Mouse (Mus musculus) v-Abl transformed pro-B cells (cell line): ENCODE data around the gene Zfp654.
"Not testable (repeated sequence)": the region's sequence is repeated elsewhere in the genome, so short reads cannot be mapped to it uniquely, and the experiment has no call there.

ENCODE experiments used
- in situ Hi-C, 2 experiments: fragments of 400-800 bp; cut with MboI; formaldehyde crosslinking; loops; one replicate each; pipeline ENCODE4 v1.15.1; 2025; ENCODE audit not compliant: unreplicated experiment in 2 of 2

Gene Zfp654

DNA sequence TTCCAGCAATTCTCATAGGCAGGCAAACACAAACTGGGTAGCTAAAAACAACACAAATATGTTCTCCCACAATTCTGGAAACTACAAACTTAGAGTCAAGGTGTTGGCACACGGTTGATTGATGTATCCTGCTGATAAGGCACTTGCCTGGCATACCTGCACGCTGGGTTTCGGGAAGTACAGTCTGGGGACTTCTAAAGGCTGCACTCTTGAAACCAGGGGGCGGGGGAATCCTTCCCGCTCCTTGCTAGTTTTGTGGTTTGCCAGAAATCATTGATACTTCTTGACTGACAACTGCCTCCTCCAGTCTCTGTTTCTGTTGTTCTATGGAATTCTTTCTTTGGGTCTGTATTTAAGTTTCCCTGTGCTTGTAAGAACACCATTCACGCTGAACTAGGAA, 17.2 kb upstream of the Zfp654 start:
- in situ Hi-C loops: no loop called here

DNA sequence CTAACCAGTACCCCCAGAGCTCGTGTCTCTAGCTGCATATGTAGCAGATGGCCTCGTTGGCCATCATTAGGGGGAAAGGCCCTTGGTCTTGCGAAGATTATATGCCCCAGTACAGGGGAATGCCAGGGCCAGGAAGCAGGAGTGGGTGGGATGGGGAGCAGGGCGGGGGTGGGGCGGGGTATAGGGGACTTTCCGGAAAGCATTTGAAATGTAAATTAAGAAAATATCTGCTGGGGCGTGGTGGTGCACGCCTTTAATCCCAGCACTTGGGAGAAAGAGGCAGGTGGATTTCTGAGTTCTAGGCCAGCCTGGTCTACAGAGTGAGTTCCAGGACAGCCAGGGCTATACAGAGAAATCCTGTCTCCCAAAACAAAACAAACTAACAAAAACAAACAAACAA, 14.4 kb upstream of the Zfp654 start:
- in situ Hi-C loops: not testable (repeated sequence)

- in situ Hi-C loops: no loop called here
Measured at GRCm38 (mm10) chr16:64856946-64857345, 5.5 kb upstream of the Zfp654 start.

DNA sequence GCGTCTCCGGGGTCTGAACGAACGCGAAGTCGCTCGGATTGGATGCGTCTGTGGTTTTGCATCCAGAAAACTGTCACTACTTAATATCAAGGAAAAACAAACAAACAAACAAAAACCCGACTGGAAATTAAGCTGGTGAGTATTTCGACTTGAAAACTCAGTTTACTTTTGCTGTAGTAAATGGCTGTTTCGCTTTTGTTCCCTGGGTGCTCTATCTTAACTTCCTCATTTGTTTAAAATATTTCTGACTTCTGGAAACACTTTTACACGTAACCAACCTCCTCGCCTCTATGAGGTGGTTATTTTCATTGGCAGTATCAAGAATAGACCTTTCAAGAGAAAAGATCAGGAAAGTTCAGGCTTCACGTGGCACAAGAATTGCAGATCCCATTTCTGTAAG, 1.4 kb upstream of the Zfp654 start:
- in situ Hi-C loops: no loop called here

- in situ Hi-C loops: no loop called here
Measured at GRCm38 (mm10) chr16:64852441-64852871, 1.0 kb upstream of the Zfp654 start.

GRCm38 (mm10) chr16:64851085-64851562, 328 bp downstream of the Zfp654 start:
- in situ Hi-C loops: no loop called here

- in situ Hi-C loops: no loop called here
Measured at GRCm38 (mm10) chr16:64850287-64851084, 966 bp downstream of the Zfp654 start.

DNA sequence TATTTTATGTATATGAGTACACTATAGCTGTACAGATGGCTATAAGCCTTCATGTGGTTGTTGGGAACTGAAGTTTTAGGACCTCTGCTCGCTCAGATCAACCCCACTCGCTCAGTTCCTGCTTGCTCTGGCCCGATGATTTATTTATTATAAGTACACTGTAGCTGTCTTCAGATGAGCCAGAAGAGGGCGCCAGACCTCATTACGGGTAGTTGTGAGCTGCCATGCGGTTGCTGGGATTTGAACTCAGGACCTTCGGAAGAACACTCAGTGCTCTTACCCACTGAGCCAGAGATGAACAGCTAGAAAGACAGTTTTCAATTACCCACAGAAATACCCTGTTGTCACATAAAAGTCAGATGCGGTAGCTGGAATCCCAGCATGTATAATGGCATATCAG, 5.5 kb downstream of the Zfp654 start:
- in situ Hi-C loops: no loop called here

GRCm38 (mm10) chr16:64842374-64842729, 9.1 kb downstream of the Zfp654 start:
- in situ Hi-C loops: no loop called here

DNA sequence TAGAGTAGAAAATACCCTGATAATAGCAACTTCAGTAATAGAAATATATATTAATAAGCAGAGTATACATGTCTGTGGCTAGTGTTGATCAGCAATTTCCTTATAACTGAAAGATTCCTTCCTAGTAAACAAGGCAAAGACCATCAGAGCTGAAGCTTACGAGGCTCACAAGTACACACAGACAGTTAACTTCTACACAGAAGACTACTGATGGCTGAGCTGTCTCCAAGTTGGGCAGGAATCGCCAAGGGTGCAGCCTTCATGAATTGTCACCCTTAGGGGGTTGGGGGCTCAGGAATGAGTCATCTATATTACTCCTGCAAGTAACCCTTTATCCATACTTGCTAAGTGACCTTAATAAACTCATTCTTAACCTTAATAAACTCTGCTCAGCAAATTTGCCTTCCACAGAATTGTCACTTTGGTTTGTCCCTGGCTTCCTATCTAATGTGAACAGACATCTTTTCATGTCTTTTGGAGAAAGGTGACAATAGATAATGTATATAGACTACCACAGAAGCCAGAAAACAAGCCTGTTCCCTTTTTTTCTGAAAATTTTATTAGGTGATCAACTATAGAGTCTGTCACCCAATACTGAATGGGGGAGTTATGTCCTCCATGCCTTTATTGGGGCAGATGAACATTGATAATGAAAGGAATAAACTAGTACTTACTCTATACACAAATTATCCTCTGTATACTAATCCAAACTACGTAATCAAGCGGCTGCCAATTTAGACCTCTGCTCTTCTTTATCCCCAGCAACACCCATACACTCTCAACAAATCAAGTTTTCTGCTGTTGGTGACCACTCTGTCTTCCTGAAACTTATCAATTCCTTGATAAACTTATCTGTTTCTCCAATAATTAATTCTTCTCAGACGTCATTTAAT, 9.7 kb downstream of the Zfp654 start:
- in situ Hi-C loops: no loop called here

GRCm38 (mm10) chr16:64836709-64837108, 14.7 kb downstream of the Zfp654 start:
- in situ Hi-C loops: loop anchor here in 1 of 2 experiments (5.0 kb wide), 1 partner anchor 49 kb away; no protein-coding TSS in a partner anchor

GRCm38 (mm10) chr16:64835996-64836545, 15.4 kb downstream of the Zfp654 start:
- in situ Hi-C loops: loop anchor here in 1 of 2 experiments (5.0 kb wide), 1 partner anchor 49 kb away; no protein-coding TSS in a partner anchor

DNA sequence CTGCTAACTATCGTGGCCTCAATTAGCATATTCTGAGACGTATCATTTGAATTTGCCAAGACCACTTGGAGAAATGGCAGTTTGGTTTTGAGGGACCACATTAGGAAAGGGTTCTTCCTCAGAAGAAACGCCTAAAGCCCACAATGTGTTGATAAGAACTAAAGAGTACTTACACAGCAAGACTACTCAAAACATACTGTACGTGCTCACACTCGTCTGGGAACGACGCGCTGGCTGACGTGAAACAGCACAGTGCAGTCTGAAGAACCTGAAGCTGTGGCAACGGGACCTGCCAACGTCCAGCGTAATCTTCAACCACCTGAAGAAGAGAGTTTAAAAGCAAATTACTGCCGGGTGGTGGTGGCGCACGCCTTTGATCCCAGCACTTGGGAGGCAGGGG, 21.2 kb downstream of the Zfp654 start:
- in situ Hi-C loops: no loop called here

- in situ Hi-C loops: loop anchor here in 1 of 2 experiments (10.0 kb wide), 1 partner anchor 50 kb away; the partner anchor contains the start of gene 4930453N24Rik
Measured at GRCm38 (mm10) chr16:64824474-64824873, 27.0 kb downstream of the Zfp654 start.

DNA sequence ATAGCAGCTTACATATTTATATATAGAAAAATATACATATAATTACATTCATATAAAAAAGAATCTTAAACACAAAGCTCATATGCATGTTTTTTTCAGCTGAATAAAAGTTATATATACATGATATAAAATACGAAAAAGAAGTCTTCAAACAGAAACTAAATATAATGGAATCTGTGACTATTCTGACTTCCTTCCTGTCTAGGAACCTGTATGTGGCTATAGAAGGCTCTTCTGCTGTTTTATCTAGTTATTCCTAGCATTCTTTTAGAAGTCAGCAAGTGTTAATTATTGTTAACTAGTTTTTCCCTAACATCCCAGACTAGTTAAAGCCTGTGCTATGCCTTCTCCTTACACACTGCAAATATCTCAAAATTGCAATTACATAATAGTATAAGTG, 27.6 kb downstream of the Zfp654 start:
- in situ Hi-C loops: loop anchor here in 1 of 2 experiments (10.0 kb wide), 1 partner anchor 49 kb away; the partner anchor contains the start of gene 4930453N24Rik

GRCm38 (mm10) chr16:64817094-64817765, 34.2 kb downstream of the Zfp654 start:
- in situ Hi-C loops: no loop called here

GRCm38 (mm10) chr16:64803041-64803440, 48.4 kb downstream of the Zfp654 start:
- in situ Hi-C loops: no loop called here

GRCm38 (mm10) chr16:64801638-64802037, 49.8 kb downstream of the Zfp654 start:
- in situ Hi-C loops: no loop called here

GRCm38 (mm10) chr16:64800393-64800792, 51.1 kb downstream of the Zfp654 start:
- in situ Hi-C loops: no loop called here

DNA sequence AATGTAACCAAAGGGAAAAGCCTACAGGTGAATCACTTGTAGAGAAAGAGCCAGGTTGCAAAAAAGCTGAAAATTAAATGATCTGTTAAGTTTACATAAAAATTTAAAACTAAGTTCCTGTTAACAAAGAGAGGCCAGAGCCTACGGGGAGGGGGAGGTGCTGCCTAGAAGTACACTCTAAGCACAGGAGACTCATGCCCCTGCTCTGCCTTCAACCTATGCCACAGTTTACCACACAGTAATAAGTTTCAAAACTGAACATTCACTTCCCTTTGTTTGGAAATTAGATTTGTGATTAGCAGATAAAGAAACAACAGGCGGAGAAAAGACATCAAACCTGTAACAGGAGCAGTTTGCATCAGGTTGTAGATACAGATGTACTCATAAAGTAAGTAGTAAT, 56.6 kb downstream of the Zfp654 start:
- in situ Hi-C loops: no loop called here
